Mouse (Mus musculus) heart, postnatal 4 days (tissue): ENCODE data around the gene Kif2a. TPM values are rescaled to one million over a fixed set of nuclear protein-coding genes. Genes with fewer than 3 reads are reported as not detected.

Source experiments
- DNase-seq: peaks from one replicate; pipeline ENCODE4 v3.0.0; 2021
- total RNA-seq, 2 experiments: library from RNA; stranded (reverse); gene quantifications; 2 replicates each; pipeline ENCODE4 v1.2.3; 2021

Gene Kif2a
- total RNA-seq: 10 to 100 TPM; 54.3 to 56.4 TPM

DNA sequence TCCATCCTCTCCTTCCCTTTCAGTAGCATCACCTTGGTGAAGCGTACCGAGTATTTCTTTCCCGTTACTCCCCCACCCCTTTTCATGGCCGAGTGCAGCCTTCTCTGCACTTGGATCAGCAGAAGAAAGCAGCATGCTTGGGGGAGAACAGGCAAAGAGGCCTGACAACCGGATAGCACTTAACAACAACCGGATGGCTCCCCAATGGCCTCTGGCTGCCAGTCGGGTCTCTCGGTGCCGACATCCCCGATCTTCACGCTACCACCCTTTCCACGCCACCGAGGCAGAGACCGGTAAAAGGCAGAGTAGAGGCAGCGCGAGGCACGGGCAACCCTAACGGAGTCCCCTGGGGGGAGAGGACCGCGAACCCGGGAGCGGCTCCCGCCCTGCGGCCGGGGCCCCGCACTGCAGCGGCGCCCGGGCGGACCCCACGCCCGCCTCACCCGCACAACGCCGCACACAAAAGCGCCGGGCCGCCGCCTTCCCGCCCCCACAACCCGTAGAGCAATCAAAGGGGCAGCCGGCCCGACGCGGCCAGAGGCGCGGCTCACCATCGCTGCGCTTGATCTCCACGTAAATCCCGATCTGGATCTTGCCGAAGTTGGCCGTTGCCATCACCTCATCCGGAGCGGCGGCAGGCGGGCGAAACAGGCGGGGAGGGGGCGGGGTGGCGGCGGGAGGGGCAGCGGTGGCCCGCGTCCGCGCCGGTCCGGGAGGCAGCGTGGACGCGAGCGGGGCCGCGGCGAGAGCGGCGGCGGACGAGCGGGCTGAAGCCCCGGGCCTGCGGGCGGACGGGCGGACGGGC lies at the start of gene Kif2a:
TSS of gene Kif2a (minus strand) at position 666 of the 805 bp plus-strand sequence.
- DNase-seq: peak; percentile 53

DNA sequence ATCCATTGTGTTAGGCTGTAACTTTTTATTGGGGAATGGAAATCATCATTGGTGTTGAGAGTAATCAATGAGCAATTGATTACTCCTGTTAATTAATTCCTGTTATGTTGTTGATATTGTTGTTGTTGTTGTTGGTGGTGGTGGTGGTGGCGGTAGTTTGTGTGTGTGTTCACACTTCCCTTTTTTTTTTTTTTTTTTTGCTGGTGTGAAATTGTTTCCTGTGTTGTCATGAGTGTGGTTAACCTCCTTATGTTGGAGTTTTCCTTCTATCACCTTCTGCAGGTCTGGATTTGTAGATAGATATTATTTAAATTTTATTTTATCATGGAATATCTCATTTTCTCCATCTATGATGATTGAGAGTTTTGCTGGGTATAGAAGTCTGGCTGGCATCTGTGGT lies 47.1 kb upstream of the Kif2a start:
- no peak for DNase-seq

DNA sequence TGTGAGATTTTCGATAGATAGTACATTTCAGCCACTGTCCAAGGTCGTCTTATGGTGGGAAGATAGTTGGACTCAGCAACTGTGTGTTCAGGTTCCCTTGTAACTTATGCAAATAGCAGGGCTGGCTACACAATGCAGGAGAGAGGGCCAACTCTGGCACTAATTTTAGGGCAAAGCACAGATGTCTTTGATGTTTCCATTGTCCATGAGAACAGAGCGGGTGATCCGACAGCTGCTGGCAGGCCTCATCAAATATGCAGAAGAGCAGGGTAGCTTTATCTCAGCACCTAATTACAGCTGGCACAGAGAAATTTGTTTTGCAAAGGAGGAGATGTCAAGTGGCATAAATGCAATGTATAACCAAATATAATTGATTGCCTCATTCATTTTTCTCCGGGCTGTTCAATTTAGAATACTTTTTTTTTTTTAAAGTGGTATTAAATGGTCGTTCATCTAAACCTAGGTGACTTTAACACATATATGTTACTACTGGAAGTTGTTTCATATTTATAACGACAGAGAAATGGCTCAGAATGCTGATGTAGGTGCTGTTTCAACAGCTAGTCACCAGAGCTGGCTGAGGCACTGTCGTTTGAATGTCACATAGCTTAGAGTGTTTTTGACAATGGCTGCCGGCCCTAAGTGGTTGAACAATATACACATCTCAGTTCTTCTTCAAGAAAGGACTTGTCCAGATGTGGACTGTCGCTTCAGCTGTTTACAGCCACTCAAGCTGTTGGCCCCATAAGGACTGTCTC lies 43.4 kb upstream of the Kif2a start:
- no peak for DNase-seq

DNA sequence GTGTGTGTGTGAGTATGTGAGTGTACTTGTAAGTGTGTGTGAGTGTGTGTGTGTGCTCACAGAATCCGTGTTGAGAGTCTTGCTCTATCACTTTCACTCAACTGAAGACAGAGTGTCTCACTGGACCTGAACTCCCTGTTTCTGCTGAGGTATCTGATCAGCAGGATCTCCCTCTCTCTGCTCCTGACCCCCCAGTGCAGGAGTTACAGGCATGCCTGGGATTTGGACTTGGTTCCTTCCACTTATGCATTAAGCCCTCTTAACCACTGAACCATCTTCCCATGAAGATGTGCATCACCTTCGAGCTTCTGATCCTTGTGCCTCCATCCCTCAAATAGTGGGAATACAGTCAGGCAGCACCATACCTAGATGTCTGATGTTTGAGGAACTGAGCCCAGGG lies 42.3 kb upstream of the Kif2a start:
- no peak for DNase-seq

DNA sequence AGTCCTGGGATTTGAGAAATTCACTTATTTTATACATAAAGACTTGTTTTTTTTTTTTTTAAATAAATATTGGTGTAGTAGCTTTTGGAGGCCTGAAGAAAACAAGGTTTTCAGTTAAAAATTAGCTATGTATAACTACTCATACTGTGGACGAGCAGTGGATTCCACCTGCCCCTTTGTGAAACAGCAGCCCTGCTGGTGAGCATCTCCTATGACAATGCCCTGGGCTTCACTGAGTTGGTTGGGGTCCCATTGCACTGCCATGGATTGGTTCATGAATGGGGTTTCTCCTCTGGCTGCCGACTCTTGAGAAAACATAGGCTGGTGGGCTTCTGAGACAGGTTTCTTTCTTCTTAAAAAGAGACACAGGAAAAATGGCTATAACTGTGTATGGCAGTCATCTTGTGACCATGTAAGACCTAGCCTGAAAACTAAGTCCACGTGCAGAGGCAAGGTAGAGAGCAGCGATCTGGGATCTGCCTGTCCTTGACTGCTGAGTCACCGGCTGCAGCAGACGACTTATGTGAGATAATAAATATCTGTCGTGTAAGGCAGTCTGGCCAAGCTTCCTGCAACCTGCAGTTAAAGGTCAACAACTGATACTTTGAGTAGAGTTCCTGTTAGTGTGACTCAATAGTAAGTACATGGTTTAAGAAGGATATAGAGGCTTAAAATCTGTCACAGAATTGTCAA lies 41.3 kb upstream of the Kif2a start:
- DNase-seq: no peak

DNA sequence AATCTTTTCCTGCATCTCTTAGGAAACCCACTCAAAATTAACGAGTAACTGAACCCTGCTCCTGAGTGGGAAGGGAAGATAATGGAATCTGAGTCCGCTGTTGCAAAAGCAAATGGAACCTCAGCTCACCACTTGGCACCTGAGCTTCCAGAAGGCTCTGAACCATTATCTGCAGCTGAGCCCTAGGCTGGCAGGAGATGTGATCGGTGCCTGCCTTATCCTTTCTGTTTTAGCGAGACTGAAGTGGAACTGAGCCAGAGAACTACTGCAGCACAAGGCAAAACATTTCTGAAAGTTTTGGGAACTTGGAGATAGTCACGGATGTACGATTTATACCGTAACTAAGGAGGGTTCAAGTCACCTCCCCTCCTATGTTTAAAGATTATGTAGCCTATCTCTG lies 38.2 kb upstream of the Kif2a start:
- no peak for DNase-seq

DNA sequence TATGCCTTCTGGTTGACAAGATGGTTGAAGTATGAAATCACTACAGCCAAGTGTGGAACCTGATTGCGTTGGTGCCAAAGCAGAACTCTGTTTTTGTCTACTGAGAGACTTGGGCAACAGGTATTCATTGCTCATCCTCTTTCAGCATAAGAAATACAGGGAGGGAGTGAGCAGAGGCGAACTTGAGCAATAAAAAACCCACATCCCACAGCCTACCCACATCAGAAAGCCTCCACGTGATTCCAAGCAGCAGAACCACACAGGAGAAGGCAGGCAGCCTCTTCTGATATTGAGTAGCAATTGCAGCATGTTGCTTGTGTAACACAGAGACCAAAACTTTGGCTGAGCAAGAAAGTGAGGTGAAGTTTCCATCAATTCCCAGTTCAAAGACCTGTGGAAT lies 37.5 kb upstream of the Kif2a start:
- DNase-seq: no peak

DNA sequence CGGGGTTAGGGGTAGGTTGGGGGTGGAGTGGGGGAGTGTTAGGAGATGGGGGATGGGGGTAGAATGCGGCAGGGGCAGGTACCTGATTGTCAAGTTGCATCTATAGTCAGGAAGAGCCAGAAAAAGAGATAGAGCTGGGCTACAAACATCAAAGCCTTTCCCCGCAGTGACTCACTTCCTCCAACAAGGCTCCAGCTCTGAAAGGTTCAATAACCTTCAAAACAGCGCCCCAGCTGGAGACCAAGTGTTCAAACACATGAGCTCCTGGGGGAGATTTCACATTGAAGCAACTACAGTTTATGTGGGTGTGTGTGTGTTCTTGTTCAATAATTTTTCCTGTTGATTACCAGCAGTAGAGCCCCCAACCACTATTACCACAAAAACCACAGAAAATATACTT lies 34.4 kb upstream of the Kif2a start:
- DNase-seq: peak; percentile 34

DNA sequence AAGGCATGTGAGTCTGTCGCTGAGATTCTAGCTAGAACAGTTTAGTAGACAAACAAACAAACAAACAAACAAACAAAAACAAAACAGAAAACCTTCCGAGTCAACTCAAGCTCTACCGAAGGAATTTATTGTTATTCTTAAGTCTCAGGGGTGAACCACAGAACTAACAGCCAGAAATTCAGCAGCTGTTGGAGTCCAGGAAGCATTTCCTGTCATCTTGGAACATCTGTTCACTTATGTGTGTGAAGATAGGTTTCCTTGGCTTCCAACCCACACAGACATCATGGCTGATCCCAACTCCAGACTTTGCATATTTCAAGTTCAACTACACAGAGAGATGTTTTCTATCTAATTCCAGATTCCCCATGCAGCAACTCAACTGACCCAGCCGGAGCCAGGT lies 32.6 kb upstream of the Kif2a start:
- peak; percentile 12 for DNase-seq

DNA sequence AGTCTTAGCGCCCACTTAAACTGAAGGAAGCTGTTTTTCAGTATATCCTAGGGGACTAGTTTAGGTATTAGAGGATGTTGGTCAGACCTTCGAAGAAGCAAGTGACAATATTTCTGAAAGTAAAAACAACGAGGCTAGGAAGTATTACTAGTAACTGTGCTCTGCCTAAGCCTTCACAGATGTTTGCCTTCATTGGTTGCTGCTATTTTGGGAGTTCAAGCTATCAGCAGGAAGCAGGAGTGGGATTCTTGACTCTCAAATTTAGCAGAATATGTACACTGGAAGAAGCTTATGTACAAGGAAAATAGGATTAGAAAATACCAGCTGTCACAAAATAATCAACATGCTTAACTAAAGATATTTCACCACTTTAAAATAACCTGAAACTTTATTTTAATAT lies 29.4 kb upstream of the Kif2a start:
- no peak for DNase-seq

DNA sequence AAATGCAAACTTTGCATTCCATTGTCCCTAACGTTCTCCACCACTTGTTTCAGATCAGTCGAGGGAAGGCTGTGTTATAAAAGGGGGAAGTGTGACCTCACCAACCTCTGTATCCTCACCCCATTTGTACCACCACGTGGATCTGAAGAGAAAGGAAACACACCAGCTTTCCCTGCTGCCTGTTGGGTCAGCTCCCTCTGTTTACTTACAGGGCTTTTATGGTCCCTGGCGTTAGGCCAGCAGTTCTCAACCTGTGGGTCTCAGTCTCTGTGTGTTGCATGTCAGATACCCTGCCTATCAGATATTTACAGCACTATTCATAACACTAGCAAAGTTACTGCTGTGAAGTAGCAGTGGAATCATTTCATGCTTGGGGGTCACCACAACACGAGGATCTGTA lies 22.3 kb upstream of the Kif2a start:
- peak; percentile 9 for DNase-seq

DNA sequence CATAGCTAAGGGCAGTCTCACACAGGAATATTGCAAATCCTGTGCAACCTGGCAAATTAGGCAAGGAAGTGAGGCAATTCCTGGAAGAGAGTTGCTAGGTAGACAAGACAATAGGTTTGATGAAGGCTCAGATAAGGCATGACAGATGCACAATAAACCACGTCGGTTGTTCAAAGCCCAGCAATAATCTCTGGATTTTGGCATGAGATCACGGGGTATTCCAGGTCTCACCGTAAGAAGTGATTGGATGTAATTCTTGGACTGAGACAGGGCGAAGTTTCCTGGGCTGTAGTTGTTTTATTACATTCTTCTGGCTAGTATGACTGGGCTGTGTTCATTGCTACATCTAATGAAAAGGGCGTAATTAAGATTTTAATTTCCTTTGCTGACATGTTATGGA lies 20.6 kb upstream of the Kif2a start:
- DNase-seq: no peak

DNA sequence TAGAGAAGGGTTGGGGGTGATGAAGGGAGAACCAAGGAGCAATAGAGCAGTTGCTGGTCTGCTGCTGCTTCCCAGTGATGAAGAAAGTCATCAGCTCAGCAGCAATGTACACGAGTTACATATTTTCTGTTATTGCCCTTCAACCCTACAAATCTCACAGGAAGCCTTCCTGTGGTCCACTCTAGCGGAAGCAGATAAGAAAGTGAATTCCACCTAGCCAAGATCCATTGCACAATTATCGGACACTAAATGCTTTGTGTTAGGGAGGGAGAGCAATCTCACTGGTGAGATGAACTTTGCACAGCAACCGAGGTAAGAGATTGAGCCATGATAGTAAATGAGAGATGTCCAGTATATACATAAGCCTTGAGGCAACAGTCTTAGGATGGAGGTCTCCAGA lies 17.6 kb upstream of the Kif2a start:
- no peak for DNase-seq

DNA sequence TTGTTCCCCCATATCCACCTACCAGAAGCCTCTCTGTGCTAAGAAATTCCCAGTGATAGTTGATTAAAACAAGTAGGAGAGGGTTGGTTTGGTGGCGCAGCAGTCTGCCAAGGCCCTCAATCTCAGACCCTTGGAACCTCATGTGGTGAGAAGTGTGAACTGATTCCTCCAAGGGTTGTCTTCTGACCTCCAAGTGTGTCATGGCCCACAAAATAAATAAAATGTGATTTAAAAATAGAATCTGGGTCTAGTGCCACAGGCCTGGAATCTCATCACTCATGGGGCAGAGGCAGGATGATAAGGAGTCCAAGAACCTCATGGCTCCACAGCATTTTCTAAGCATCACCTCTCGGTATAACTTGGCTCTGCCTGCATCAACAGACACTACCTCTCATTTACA lies 16.4 kb upstream of the Kif2a start:
- DNase-seq: peak; percentile 6

DNA sequence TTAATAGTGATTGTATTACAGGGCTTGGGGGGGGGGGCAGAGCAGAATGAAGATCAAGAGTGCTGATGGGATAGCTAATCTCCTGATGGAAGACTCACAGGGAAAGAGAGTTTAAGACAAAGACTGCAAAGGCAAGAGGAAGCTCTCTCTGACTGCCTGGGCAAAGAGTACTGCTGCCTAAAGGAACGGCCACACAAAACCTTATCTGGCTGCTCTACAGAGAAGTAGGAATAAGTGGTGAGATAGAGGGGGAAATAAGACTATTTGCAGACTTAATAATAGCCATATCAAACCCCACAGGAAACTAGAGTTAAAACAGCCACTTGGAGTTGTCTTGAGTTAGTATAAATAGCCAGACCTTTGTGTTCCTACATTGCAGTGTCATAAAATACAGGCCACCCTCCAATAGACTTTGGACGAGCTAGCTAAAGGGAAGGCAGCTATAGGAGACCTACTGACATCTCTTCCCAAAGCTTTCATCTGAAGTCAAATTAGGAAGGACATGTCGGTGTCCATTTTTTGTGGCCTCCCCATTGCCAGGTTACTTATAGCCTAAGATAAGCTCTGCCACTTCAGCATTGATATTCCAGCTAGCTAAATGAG lies 13.7 kb upstream of the Kif2a start:
- DNase-seq: no peak

DNA sequence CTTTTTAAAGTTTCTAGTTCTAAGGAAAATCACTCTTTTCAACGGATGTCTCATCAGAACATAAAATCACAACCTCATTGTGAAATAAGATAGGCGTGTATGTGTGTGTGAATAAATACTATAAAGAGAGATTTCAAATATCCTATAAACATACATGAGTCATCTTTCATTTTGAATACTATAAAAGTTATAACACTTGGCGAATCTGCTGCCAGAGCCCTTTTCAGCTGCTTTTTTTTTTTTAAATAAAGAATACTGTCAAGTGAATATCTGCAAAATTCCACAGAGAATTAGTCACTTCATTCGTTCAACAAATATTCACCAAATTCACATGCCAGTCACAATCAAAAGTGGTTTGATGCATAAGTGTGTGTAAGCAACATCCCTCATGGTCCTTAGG lies 13.2 kb upstream of the Kif2a start:
- no peak for DNase-seq

DNA sequence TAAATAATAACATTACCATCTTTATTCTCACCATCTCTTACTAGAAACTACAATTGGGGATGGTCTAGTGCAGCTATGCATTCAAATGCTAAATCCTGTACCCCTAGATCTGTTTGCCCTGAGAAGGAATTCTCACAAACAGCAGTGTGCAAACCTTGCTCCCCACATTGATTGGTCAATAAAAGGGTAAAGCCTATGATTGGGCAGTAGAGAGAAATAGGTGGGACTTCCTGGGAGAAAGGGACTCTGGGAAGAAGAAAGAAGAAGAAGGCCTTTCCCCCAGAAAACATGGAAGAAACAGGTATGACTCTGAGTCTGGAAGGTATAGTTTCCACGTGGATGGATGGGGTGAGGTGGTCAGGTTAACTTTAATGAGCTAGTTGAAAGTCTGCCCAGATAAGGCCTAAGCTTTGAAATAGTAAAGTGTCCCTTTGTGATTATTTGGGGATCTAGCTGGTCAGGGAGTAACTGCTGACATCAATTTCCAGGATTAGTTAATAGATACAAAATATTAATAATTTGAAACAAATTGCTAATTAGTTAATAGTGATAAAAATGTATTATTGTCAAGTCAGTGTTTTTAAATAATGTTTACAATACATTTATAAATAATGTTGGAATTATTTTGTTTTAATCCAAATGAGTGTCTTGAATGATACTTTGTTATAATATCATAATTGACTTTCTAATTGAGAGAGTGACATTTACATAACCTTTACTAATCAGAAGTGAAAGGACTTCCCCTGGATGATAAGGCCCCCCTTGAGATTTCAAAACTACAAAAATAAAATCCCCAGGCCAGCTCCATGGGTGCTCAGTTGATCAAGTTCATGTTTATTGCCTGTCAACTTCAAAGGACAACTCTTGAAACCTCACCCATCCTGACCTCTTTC lies 12.3 kb upstream of the Kif2a start:
- no peak for DNase-seq

DNA sequence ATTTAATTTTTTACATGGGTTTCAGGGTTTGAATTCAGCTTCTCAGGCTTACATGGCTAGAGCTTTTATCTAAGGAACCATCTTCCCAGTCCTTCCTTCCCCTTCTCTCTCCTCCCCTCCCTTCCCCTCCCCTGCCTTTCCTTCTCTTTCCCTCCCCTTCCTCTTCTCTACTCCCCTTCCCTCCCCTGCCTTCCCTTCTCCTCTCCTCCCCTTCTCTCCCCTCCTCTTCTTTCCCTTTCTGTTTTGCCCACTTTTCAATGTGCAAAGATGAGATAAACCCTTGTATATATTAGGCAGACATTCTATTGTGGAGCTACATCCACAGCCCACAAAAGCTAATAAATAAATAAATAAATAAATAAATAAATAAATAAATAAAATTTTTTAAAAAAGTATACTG lies 9.3 kb upstream of the Kif2a start:
- DNase-seq: no peak

DNA sequence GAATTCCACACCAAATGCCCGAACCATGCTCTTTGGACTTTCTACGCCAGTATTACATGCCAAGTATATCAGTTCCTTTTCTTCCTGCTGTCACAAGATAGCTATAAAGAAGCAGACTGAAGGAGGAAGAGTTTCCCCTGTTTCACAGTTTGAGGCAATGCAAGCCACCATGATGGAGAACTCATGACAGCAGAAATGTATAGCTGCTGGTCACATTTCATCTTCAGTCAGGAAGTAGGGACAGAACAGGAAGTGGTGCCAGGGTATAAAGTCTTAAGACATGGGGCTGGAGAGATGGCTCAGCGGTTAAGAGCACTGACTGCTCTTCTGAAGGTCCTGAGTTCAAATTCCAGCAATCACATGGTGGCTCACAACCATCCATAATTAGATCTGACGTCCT lies 5.3 kb upstream of the Kif2a start:
- no peak for DNase-seq

DNA sequence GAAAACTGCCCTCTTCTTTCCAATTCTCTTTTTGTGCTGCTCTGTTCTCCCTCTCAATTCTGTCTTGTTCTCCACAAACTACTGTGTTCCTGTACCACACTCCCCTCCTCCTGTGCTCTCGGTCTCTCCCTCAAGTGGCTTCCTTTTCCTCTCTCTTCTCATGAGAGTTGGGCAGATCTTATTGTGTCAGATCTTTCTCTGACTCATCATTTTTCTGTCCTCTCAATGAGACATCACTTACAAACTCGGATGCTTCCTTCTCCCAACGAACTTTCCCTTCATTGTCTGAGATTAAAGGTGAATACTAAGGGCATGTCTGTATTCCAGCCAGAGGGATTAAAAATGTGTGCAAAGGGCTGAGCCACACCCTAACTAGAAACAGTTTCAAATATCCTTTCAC lies 3.7 kb upstream of the Kif2a start:
- DNase-seq: no peak

DNA sequence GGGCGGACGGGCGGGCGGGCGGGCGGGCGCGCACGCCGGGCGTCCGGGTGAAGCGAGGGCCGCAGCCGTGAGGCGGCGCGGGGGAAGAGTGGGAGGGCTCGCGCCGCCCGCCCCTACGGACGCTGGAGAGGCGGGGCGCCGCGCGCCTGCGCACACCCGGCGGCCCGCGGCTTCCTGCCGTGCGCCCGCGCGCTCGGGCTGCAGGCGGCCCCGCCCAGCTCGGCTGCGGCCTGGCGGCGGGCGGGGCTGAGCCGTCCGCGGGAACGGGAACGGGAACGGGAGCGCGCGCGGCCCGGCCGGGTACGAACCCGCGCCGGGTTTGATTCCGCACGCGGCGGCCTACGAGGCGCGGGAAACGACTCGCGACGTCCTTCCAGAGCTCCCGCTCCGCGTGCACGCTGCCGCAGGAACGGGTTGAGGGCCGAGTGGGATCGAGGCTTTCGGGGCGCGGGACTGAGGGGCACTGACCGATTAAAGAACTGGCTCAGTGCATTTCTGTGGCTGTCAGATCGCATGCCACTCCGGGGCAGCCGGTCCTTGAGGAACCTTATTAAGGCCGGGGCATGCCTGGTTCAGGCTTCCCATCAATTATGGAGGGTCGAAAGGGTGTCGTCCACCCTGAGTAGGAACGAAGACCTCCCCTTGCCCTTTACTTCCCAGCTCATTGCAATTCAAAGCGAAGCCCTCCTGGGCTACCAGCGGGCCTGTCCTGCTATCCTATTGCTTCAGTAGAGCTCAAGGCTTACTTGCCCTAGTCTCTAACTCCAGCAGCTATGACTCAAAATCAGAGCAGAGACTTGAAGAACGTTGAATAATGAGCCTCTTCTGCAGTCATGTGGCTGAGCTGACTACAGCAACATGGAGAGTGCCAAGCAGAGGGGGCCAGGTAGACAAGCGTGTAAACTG lies 593 bp upstream of the Kif2a start:
- DNase-seq: peak; percentile 80
